7 mouse cellular contexts compared by ENCODE assay signal in the genomic region with DNA sequence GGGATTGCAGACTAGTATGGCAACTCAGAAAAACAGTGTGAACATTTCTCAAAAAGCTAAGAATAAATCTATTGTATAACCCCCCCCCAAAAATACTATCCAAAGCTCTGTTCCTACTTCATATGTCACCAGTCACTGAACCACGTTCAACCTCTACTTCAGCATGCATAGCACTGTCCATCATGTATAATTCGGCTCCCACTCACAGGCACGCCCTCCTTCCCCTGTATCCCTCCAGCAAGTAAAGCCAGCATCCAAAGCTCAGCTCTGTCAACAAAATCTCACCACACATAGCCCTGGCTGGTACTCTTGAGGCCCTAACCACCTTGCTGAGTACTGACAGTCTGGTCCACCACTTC. TPM values are rescaled to one million over a fixed set of nuclear protein-coding genes. Genes with fewer than 3 reads are reported as not detected.
DNase-seq lines count a peak whose midpoint lies in the region; ATAC-seq and TF ChIP-seq lines count a peak whose summit lies in the region.

No protein-coding gene starts in this region.

- TF ChIP-seq EP300 in lung, postnatal 0 days (IDR thresholded peaks at IDR 0.05), result no peak

- ATAC-seq in lung, postnatal 0 days, result no peak
- peak; percentile 43; the same call in 1 of the 2 replicates for ATAC-seq in forebrain, embryonic 11.5 days (replicated peaks; ENCODE audit: low FRiP score)
- ATAC-seq in limb, embryonic 13.5 days (ENCODE audit: low FRiP score, low read depth), result peak; percentile 29
- ATAC-seq in stomach, embryonic 14.5 days (ENCODE audit: insufficient number of reproducible peaks, insufficient read depth, low FRiP score, low read depth), result no peak; the same call in 1 of the 2 replicates

- TF ChIP-seq CTCF in lung, postnatal 0 days (IDR thresholded peaks at IDR 0.05), result no peak

- peak overlapping the region; percentile 12; the same call in 1 of the 2 replicates for H3K9ac ChIP-seq in lung, postnatal 0 days (replicated peaks; ENCODE audit: low read depth)
- H3K9ac ChIP-seq in forebrain, embryonic 11.5 days (ENCODE audit: low read length), result no peak overlapping the region
- peak overlapping the region; percentile 43; the same call in 1 of the 2 replicates for H3K9ac ChIP-seq in limb, embryonic 13.5 days
- no peak overlapping the region for H3K9ac ChIP-seq in stomach, embryonic 14.5 days (replicated peaks; ENCODE audit: low read depth, low read length)

- H3K4me1 ChIP-seq in lung, postnatal 0 days (ENCODE audit: insufficient read depth, low read depth, low read length), result no peaks in the 10 kb centered on the region
- no peaks in the 10 kb centered on the region for H3K4me1 ChIP-seq in forebrain, embryonic 11.5 days (replicated peaks; ENCODE audit: control insufficient read depth, insufficient read depth, low read length)
- peaks cover 5% of the 10 kb centered on the region; the same call in 1 of the 2 replicates for H3K4me1 ChIP-seq in limb, embryonic 13.5 days
- no peaks in the 10 kb centered on the region for H3K4me1 ChIP-seq in stomach, embryonic 14.5 days (ENCODE audit: control insufficient read depth, insufficient read depth, low read length)

- no peak for DNase-seq in lung, postnatal 0 days (ENCODE audit: low spot score)
- DNase-seq in lung, postnatal 10 days, result no peak
- no peak for DNase-seq in forebrain, embryonic 11.5 days (ENCODE audit: low spot score)
- DNase-seq in cerebellum, postnatal 25 days, result no peak
- DNase-seq in MN1 (ENCODE audit: low spot score), result no peak

- WGBS in lung, postnatal 0 days, result 45% methylated on average over 3 of the region's 3 CpGs
- WGBS in forebrain, embryonic 11.5 days, result 37% methylated on average over 3 of the region's 3 CpGs
- WGBS in limb, embryonic 13.5 days, result 55% methylated on average over 3 of the region's 3 CpGs
- WGBS in stomach, embryonic 14.5 days, result 48% methylated on average over 3 of the region's 3 CpGs

- H3K4me3 ChIP-seq in lung, postnatal 0 days (ENCODE audit: low read depth, low read length), result peak overlapping the region; percentile 47
- peak overlapping the region; percentile 43 for H3K4me3 ChIP-seq in forebrain, embryonic 11.5 days (ENCODE audit: low read depth, low read length)
- H3K4me3 ChIP-seq in limb, embryonic 13.5 days, result peak overlapping the region; percentile 53
- H3K4me3 ChIP-seq in stomach, embryonic 14.5 days (ENCODE audit: low read depth, low read length), result peak overlapping the region; percentile 44

- no peaks in the 10 kb centered on the region for H3K27me3 ChIP-seq in lung, postnatal 0 days (replicated peaks; ENCODE audit: insufficient read depth, low read length)
- no peaks in the 10 kb centered on the region for H3K27me3 ChIP-seq in forebrain, embryonic 11.5 days (ENCODE audit: control insufficient read depth, insufficient read depth, low read length)
- no peaks in the 10 kb centered on the region for H3K27me3 ChIP-seq in limb, embryonic 13.5 days
- no peaks in the 10 kb centered on the region for H3K27me3 ChIP-seq in stomach, embryonic 14.5 days (ENCODE audit: control insufficient read depth, insufficient read depth, low read length)

- H3K27ac ChIP-seq in lung, postnatal 0 days (ENCODE audit: low read length), result peak overlapping the region; percentile 77; the same call in 1 of the 2 replicates
- H3K27ac ChIP-seq in forebrain, embryonic 11.5 days (ENCODE audit: low read depth, low read length), result no peak overlapping the region
- H3K27ac ChIP-seq in limb, embryonic 13.5 days, result no peak overlapping the region
- peak overlapping the region; percentile 80; the same call in 1 of the 2 replicates for H3K27ac ChIP-seq in stomach, embryonic 14.5 days (ENCODE audit: low read length)

- no peaks in the 10 kb centered on the region for H3K9me3 ChIP-seq in lung, postnatal 0 days (ENCODE audit: low read length)
- H3K9me3 ChIP-seq in forebrain, embryonic 11.5 days (ENCODE audit: control insufficient read depth, low read length), result no peaks in the 10 kb centered on the region
- no peaks in the 10 kb centered on the region for H3K9me3 ChIP-seq in limb, embryonic 13.5 days
- H3K9me3 ChIP-seq in stomach, embryonic 14.5 days (ENCODE audit: control insufficient read depth, low read depth, low read length), result no peaks in the 10 kb centered on the region

- peak overlapping the region; percentile 42 for H3K4me2 ChIP-seq in lung, postnatal 0 days (replicated peaks; ENCODE audit: low read depth, low read length)
- peak overlapping the region; percentile 36; the same call in 1 of the 2 replicates for H3K4me2 ChIP-seq in forebrain, embryonic 11.5 days (ENCODE audit: low read depth, low read length, severe bottlenecking)
- H3K4me2 ChIP-seq in limb, embryonic 13.5 days (replicated peaks), result peak overlapping the region; percentile 57
- peak overlapping the region; percentile 32 for H3K4me2 ChIP-seq in stomach, embryonic 14.5 days (replicated peaks; ENCODE audit: low read depth, low read length)

- no peaks in the 10 kb centered on the region for H3K36me3 ChIP-seq in lung, postnatal 0 days (ENCODE audit: insufficient read depth, low read length)
- H3K36me3 ChIP-seq in forebrain, embryonic 11.5 days (ENCODE audit: control insufficient read depth, insufficient read depth, low read length), result no peaks in the 10 kb centered on the region
- H3K36me3 ChIP-seq in limb, embryonic 13.5 days, result peaks cover 9% of the 10 kb centered on the region; the same call in 1 of the 2 replicates
- H3K36me3 ChIP-seq in stomach, embryonic 14.5 days (ENCODE audit: control insufficient read depth, insufficient read depth, low read length), result no peaks in the 10 kb centered on the region

RNA-seq across cellular contexts. Expression of a gene that starts 0.8 kb away (rescaled TPM):
- polyA plus RNA-seq in lung, postnatal 0 days (2015; fragmentation: Nextera tagmentation; extraction: Ambion mirVana), result 32.4 and 37.1 TPM in 2 replicates
- polyA plus RNA-seq in forebrain, embryonic 11.5 days (2014; fragmentation: Nextera tagmentation; extraction: Ambion mirVana), result 22.3 and 26.5 TPM in 2 replicates
- 27.8 and 30.1 TPM in 2 replicates for polyA plus RNA-seq in limb, embryonic 13.5 days (2015; fragmentation: Nextera tagmentation; extraction: Ambion mirVana)
- 33.5 and 37.2 TPM in 2 replicates for polyA plus RNA-seq in stomach, embryonic 14.5 days (2014; fragmentation: Nextera tagmentation; extraction: Ambion mirVana)

RNA-seq across cellular contexts. Expression of a gene that starts 20.0 kb away (rescaled TPM):
- polyA plus RNA-seq in lung, postnatal 0 days (2015; fragmentation: Nextera tagmentation; extraction: Ambion mirVana), result 6.6 and 7.0 TPM in 2 replicates
- polyA plus RNA-seq in forebrain, embryonic 11.5 days (2014; fragmentation: Nextera tagmentation; extraction: Ambion mirVana), result 2.6 and 2.7 TPM in 2 replicates
- 4.1 TPM in 2 replicates for polyA plus RNA-seq in limb, embryonic 13.5 days (2015; fragmentation: Nextera tagmentation; extraction: Ambion mirVana)
- 4.0 and 4.1 TPM in 2 replicates for polyA plus RNA-seq in stomach, embryonic 14.5 days (2014; fragmentation: Nextera tagmentation; extraction: Ambion mirVana)

Comparison
In these comparisons a context has a peak if more than half of its experiments do, and no peak if none do; other contexts are left out.
1. ATAC-seq: peak in forebrain, embryonic 11.5 days (single experiment) and limb, embryonic 13.5 days (single experiment); none in lung, postnatal 0 days (single experiment) and stomach, embryonic 14.5 days (single experiment).
2. H3K27ac ChIP-seq: peak in lung, postnatal 0 days (single experiment) and stomach, embryonic 14.5 days (single experiment); none in forebrain, embryonic 11.5 days (single experiment) and limb, embryonic 13.5 days (single experiment).
3. H3K9ac ChIP-seq: peak in lung, postnatal 0 days (single experiment) and limb, embryonic 13.5 days (single experiment); none in forebrain, embryonic 11.5 days (single experiment) and stomach, embryonic 14.5 days (single experiment).
4. Peak in every context shown above with its lines, with median percentiles within 50 percentile points of each other: H3K4me2 ChIP-seq and H3K4me3 ChIP-seq.